Mouse (Mus musculus): ENCODE measurements around the gene Adgrf1. TPM values are rescaled to one million over a fixed set of nuclear protein-coding genes. Genes with fewer than 3 reads are reported as not detected.

Gene Adgrf1
- polyA plus RNA-seq, 1 experiment from 2014 or later, result 0.10 TPM

Other genes with a start within 250 kb of the Adgrf1 start
- gene Adgrf5, start 90.1 kb downstream of the Adgrf1 start, polyA plus RNA-seq (2016; fragmentation: Nextera tagmentation; extraction: Ambion mirVana), result 12.6 and 19.4 TPM in 2 replicates
- not detected in 2 replicates for gene Mep1a, start 232.5 kb downstream of the Adgrf1 start, polyA plus RNA-seq (2016; fragmentation: Nextera tagmentation; extraction: Ambion mirVana)

Data from heart, embryonic 10.5 days (tissue).